Mouse (Mus musculus): ENCODE results near the gene Mpdu1.

DNA sequence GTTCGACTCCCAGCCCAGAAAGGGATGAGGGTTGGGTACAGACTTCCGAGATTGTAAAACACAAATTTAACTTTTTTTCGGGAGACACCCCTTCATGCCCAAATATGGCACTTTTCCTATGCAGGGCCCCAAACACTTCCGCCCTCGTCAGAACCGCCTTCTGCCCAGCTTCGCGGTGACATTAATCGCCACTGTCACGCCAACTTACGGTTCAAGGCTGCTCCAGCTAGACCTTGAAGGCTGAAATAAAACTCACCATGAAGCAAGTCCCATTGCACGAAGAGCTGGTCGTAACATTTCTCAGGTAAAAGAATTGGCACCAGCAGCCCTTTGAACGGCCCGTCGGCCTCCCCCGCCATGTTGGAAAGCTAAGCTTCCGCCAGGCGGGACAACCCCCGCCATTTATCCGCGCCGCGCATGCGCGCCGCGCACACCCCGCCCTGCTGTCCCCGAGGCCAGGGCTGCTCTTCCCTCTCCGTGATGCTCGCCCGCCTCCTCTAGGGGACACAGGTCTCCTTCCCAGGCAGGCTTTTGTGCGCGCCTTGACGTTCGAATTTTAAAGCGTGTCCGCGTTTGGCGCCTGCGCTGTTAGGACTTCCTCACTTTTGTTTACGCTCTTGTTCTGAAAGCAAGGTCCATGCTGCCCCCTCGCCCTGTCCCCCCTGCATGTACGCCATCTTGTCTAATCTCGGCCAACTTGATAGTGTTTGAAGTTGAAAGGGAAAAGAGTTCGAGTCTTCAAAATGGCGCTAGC is at the start of gene Mpdu1:
- peak; percentile 89 for TF ChIP-seq POLR2A (IDR thresholded peaks at IDR 0.05; ENCODE audit: control insufficient read depth, low read depth, low read length)
- TF ChIP-seq CTCF (IDR thresholded peaks at IDR 0.05; ENCODE audit: control insufficient read depth, insufficient read depth, insufficient replicate concordance, low read depth, low read length) = no peak

Measured in testis, adult 2 months (tissue).